Mouse (Mus musculus) lung, postnatal 10 days (tissue): Measurements from ENCODE around the gene Spink8.

ENCODE experiments used
- DNase-seq: peaks from one replicate; pipeline ENCODE4 v3.0.0; 2021

Spink8 gene

DNA sequence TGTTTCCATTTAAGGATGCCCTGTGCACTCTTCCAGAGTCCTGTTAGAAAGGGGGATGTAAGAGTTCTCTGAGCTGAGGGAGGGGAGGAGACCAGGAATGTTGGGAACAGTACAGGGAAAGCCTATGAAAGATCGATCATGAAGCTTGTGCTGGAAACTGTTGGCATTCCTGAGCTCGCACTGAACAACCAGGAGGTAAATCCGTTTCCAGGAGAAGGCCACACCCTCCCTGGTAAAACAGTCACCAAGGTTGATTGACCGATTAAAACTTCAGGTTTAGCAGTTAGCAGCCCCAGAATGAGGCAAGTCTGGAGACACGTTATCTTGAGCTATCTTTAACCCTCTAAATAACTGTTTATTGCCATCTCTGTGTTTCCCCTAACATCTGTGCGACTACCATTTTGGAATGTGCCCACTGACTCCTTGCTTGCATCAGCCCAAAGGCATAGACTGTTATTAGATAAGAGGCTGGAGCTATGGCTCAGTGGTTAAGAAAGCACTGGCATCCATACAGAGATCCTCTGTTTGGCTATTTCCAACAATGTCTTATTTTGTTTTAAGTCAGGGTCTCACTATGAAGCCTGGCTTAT lies 59.0 kb downstream of the Spink8 start:
- DNase-seq = no peak

DNA sequence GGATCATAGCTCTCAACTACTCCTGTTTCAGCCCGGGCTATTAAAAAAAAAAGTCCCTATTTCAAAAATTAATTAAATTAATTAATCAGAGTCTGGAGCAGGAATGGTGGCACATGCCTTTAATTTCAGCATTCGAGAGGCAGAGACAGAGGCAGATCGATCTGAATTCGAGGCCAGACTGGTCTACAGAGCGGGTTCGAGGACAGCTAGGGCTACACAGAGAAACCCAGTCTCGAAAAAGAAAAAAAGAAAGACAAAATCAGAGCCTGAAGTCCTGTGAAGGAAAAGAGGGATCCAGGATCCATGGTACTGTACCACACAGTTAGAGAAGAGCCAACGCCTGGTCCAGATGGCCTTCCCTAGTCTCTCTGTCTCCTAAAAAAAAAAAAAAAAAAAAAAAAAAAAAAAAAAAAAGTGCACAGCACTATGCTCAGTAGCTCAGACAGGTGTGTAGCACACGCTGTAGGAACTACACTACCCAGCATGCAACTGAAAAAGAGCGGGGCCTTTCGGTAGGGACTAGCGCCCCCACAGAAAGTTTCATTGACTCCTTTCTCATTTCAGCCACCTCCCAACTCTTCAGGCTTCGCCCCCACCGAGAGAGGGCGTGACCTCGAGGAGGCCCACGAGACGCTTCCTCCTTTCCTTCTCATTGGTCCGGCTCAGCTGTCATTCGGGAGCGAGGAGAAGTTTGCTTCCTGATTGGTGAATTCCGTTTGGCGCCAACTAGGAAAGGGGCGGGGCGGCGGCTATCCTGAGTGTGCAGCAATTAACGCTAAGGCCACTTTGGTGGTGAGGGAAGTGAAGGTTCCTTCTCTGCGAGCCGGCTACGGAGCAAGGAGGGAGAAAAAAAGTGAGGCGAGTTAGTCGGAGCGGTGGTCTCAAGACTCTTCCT lies 63.0 kb downstream of the Spink8 start, which contains the start of gene Cdc25a:
Cdc25a (plus strand) TSS at position 783 of the 895 bp plus-strand sequence.
- peak; percentile 99 for DNase-seq

DNA sequence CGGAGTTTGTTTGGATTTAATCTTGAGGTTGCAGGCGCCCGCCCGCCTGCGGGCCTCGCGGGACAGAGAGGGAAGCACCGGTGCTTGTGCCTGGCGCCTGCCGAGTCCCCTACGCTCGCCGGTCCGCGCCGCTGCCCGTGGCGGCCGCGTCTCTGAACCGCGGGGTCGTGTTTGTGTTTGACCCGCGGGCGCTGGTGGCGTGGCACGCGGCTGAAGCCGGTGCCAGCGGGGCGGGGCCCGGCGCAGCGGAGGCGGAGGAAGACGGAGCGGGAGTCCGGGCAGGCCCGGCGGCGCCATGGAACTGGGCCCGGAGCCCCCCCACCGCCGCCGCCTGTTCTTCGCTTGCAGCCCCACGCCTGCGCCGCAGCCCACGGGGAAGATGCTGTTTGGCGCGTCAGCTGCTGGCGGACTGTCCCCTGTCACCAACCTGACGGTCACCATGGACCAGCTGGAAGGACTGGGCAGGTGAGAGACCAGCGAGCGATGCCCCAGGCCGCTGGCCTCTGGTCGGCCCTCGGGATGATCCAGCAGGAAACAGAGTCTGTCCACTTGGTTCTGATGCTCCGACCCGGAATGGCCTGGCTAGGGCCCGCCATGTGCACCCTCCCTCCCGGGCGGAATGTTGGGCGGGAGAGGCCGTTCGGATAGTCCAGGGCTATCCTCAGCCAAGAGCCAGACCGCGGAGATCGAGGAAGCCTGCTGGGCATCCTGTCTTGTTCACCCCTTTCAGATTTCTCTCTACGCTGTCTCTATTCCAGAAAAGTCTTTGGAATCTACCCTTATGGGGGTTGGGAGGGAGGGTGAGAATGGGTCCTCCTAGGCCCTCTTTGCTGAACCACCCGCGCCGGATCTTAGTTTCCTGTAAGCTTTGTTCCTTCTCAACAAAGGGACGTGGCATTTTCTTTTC lies 63.9 kb downstream of the Spink8 start:
- DNase-seq = peak; percentile 76
